Mouse (Mus musculus): ENCODE results near the gene C730034F03Rik. TPM values are rescaled to one million over a fixed set of nuclear protein-coding genes. Genes with fewer than 3 reads are reported as not detected.

C730034F03Rik gene
- polyA plus RNA-seq, 1 experiment from 2014 or later: 1.9 TPM

- Histone ChIP-seq H3K9me3 (ENCODE audit: control insufficient read depth, low read length) (no peaks in the 10 kb centered on the region), H3K4me1 (ENCODE audit: control insufficient read depth, insufficient read depth, low read length) (no peaks in the 10 kb centered on the region), H3K4me2 (no peak overlapping the region), H3K27ac (ENCODE audit: low read depth, low read length) (no peak overlapping the region), H3K36me3 (ENCODE audit: control insufficient read depth, insufficient read depth, low read length) (peaks cover 16% of the 10 kb centered on the region; the same call in 1 of the 2 replicates), H3K9ac (ENCODE audit: low read length) (no peak overlapping the region), H3K4me3 (ENCODE audit: low read depth, low read length) (no peak overlapping the region), H3K27me3 (ENCODE audit: control insufficient read depth, insufficient read depth, low read length) (no peaks in the 10 kb centered on the region)
- ATAC-seq (ENCODE audit: low FRiP score) (no peak), DNase-seq (ENCODE audit: low spot score, missing footprints) (no peak)
- WGBS: 80% methylated on average over 7 of the region's 7 CpGs
Measured at GRCm38 (mm10) chr15:89462176-89462575, 32.8 kb downstream of the C730034F03Rik start.

- DNase-seq (ENCODE audit: low spot score, missing footprints) (no peak), ATAC-seq (ENCODE audit: low FRiP score) (no peak)
- Histone ChIP-seq H3K27me3 (ENCODE audit: control insufficient read depth, insufficient read depth, low read length) (no peaks in the 10 kb centered on the region), H3K27ac (ENCODE audit: low read depth, low read length) (no peak overlapping the region), H3K4me1 (ENCODE audit: control insufficient read depth, insufficient read depth, low read length) (no peaks in the 10 kb centered on the region), H3K4me2 (no peak overlapping the region), H3K4me3 (ENCODE audit: low read depth, low read length) (no peak overlapping the region), H3K9me3 (ENCODE audit: control insufficient read depth, low read length) (no peaks in the 10 kb centered on the region), H3K36me3 (ENCODE audit: control insufficient read depth, insufficient read depth, low read length) (peaks cover 6% of the 10 kb centered on the region; the same call in 1 of the 2 replicates), H3K9ac (ENCODE audit: low read length) (no peak overlapping the region)
- 66% methylated on average over 5 of the region's 5 CpGs for WGBS
Measured at GRCm38 (mm10) chr15:89463334-89464235, 34.2 kb downstream of the C730034F03Rik start.

- WGBS: 4% methylated on average over 1 of the region's 1 CpGs
- no peaks in the 10 kb centered on the region for H3K27me3 ChIP-seq (ENCODE audit: control insufficient read depth, insufficient read depth, low read length)
- no peaks in the 10 kb centered on the region for H3K4me1 ChIP-seq (ENCODE audit: control insufficient read depth, insufficient read depth, low read length)
- H3K4me2 ChIP-seq: no peak overlapping the region
- H3K9ac ChIP-seq (ENCODE audit: low read length): no peak overlapping the region
- ATAC-seq (ENCODE audit: low FRiP score): no peak
- peaks cover 6% of the 10 kb centered on the region; the same call in 1 of the 2 replicates for H3K36me3 ChIP-seq (ENCODE audit: control insufficient read depth, insufficient read depth, low read length)
- no peak for DNase-seq (ENCODE audit: low spot score, missing footprints)
- H3K27ac ChIP-seq (ENCODE audit: low read depth, low read length): no peak overlapping the region
- no peaks in the 10 kb centered on the region for H3K9me3 ChIP-seq (ENCODE audit: control insufficient read depth, low read length)
- H3K4me3 ChIP-seq (ENCODE audit: low read depth, low read length): no peak overlapping the region
Measured at GRCm38 (mm10) chr15:89465052-89465451, 35.7 kb downstream of the C730034F03Rik start.

- Histone ChIP-seq H3K4me1 (ENCODE audit: control insufficient read depth, insufficient read depth, low read length) (no peaks in the 10 kb centered on the region), H3K9ac (ENCODE audit: low read length) (no peak overlapping the region), H3K27ac (ENCODE audit: low read depth, low read length) (no peak overlapping the region), H3K9me3 (ENCODE audit: control insufficient read depth, low read length) (no peaks in the 10 kb centered on the region), H3K4me2 (no peak overlapping the region), H3K4me3 (ENCODE audit: low read depth, low read length) (no peak overlapping the region), H3K27me3 (ENCODE audit: control insufficient read depth, insufficient read depth, low read length) (no peaks in the 10 kb centered on the region), H3K36me3 (ENCODE audit: control insufficient read depth, insufficient read depth, low read length) (no peaks in the 10 kb centered on the region)
- WGBS: 28% methylated on average over 2 of the region's 2 CpGs
- DNase-seq (ENCODE audit: low spot score, missing footprints) (peak; percentile 89), ATAC-seq (ENCODE audit: low FRiP score) (no peak)
Measured at GRCm38 (mm10) chr15:89468577-89468976, 39.2 kb downstream of the C730034F03Rik start.

GRCm38 (mm10) chr15:89471476-89471875 is 42.1 kb downstream of the C730034F03Rik start:
- 95% methylated on average over 4 of the region's 4 CpGs for WGBS
- no peaks in the 10 kb centered on the region for H3K9me3 ChIP-seq (ENCODE audit: control insufficient read depth, low read length)

GRCm38 (mm10) chr15:89473370-89473769 is 44.0 kb downstream of the C730034F03Rik start:
- Histone ChIP-seq H3K27ac (ENCODE audit: low read depth, low read length) (no peak overlapping the region), H3K27me3 (ENCODE audit: control insufficient read depth, insufficient read depth, low read length) (no peaks in the 10 kb centered on the region), H3K4me3 (ENCODE audit: low read depth, low read length) (no peak overlapping the region), H3K9ac (ENCODE audit: low read length) (no peak overlapping the region), H3K4me2 (no peak overlapping the region), H3K9me3 (ENCODE audit: control insufficient read depth, low read length) (no peaks in the 10 kb centered on the region), H3K36me3 (ENCODE audit: control insufficient read depth, insufficient read depth, low read length) (no peaks in the 10 kb centered on the region), H3K4me1 (ENCODE audit: control insufficient read depth, insufficient read depth, low read length) (peaks cover 5% of the 10 kb centered on the region; the same call in 1 of the 2 replicates)
- WGBS: 82% methylated on average over 9 of the region's 9 CpGs
- DNase-seq (ENCODE audit: low spot score, missing footprints) (no peak), ATAC-seq (ENCODE audit: low FRiP score) (no peak)

More at GRCm38 (mm10) chr15:89471476-89471875, 42.1 kb downstream of the C730034F03Rik start:
- Histone ChIP-seq H3K4me3 (ENCODE audit: low read depth, low read length) (no peak overlapping the region), H3K9ac (ENCODE audit: low read length) (no peak overlapping the region), H3K27me3 (ENCODE audit: control insufficient read depth, insufficient read depth, low read length) (no peaks in the 10 kb centered on the region), H3K4me1 (ENCODE audit: control insufficient read depth, insufficient read depth, low read length) (peaks cover 5% of the 10 kb centered on the region; the same call in 1 of the 2 replicates), H3K36me3 (ENCODE audit: control insufficient read depth, insufficient read depth, low read length) (no peaks in the 10 kb centered on the region), H3K4me2 (no peak overlapping the region), H3K27ac (ENCODE audit: low read depth, low read length) (no peak overlapping the region)
- ATAC-seq (ENCODE audit: low FRiP score) (no peak), DNase-seq (ENCODE audit: low spot score, missing footprints) (no peak)

GRCm38 (mm10) chr15:89473921-89474320 is 44.5 kb downstream of the C730034F03Rik start:
- no peak overlapping the region for H3K27ac ChIP-seq (ENCODE audit: low read depth, low read length)
- no peak overlapping the region for H3K9ac ChIP-seq (ENCODE audit: low read length)
- no peak for ATAC-seq (ENCODE audit: low FRiP score)
- H3K9me3 ChIP-seq (ENCODE audit: control insufficient read depth, low read length): no peaks in the 10 kb centered on the region
- H3K4me1 ChIP-seq (ENCODE audit: control insufficient read depth, insufficient read depth, low read length): peaks cover 5% of the 10 kb centered on the region; the same call in 1 of the 2 replicates
- H3K36me3 ChIP-seq (ENCODE audit: control insufficient read depth, insufficient read depth, low read length): no peaks in the 10 kb centered on the region
- WGBS: 95% methylated on average over 8 of the region's 8 CpGs
- no peak for DNase-seq (ENCODE audit: low spot score, missing footprints)
- no peak overlapping the region for H3K4me2 ChIP-seq
- H3K27me3 ChIP-seq (ENCODE audit: control insufficient read depth, insufficient read depth, low read length): no peaks in the 10 kb centered on the region
- H3K4me3 ChIP-seq (ENCODE audit: low read depth, low read length): no peak overlapping the region

GRCm38 (mm10) chr15:89474596-89475292 is 45.4 kb downstream of the C730034F03Rik start:
- no peak overlapping the region for H3K4me2 ChIP-seq

GRCm38 (mm10) chr15:89475293-89475600 is 45.9 kb downstream of the C730034F03Rik start:
- Histone ChIP-seq H3K4me1 (ENCODE audit: control insufficient read depth, insufficient read depth, low read length) (peaks cover 5% of the 10 kb centered on the region; the same call in 1 of the 2 replicates), H3K4me2 (peak overlapping the region; percentile 85), H3K9me3 (ENCODE audit: control insufficient read depth, low read length) (no peaks in the 10 kb centered on the region), H3K27ac (ENCODE audit: low read depth, low read length) (no peak overlapping the region), H3K4me3 (ENCODE audit: low read depth, low read length) (peak overlapping the region; percentile 46; the same call in 1 of the 2 replicates), H3K9ac (ENCODE audit: low read length) (no peak overlapping the region), H3K27me3 (ENCODE audit: control insufficient read depth, insufficient read depth, low read length) (no peaks in the 10 kb centered on the region), H3K36me3 (ENCODE audit: control insufficient read depth, insufficient read depth, low read length) (no peaks in the 10 kb centered on the region)
- ATAC-seq (ENCODE audit: low FRiP score): no peak
- DNase-seq (ENCODE audit: low spot score, missing footprints): no peak
- WGBS: 89% methylated on average over 7 of the region's 7 CpGs

More at GRCm38 (mm10) chr15:89474596-89475292, 45.4 kb downstream of the C730034F03Rik start:
- H3K36me3 ChIP-seq (ENCODE audit: control insufficient read depth, insufficient read depth, low read length): no peaks in the 10 kb centered on the region
- DNase-seq (ENCODE audit: low spot score, missing footprints): no peak
- H3K4me1 ChIP-seq (ENCODE audit: control insufficient read depth, insufficient read depth, low read length): peaks cover 5% of the 10 kb centered on the region; the same call in 1 of the 2 replicates
- 93% methylated on average over 19 of the region's 19 CpGs for WGBS
- no peak overlapping the region for H3K9ac ChIP-seq (ENCODE audit: low read length)
- H3K27me3 ChIP-seq (ENCODE audit: control insufficient read depth, insufficient read depth, low read length): no peaks in the 10 kb centered on the region
- H3K27ac ChIP-seq (ENCODE audit: low read depth, low read length): no peak overlapping the region
- no peak overlapping the region for H3K4me3 ChIP-seq (ENCODE audit: low read depth, low read length)
- no peaks in the 10 kb centered on the region for H3K9me3 ChIP-seq (ENCODE audit: control insufficient read depth, low read length)
- ATAC-seq (ENCODE audit: low FRiP score): no peak

All from midbrain, embryonic 11.5 days (tissue).